Mouse (Mus musculus) lung, adult 2 months (tissue): ENCODE results near the gene Tmprss13.

ENCODE experiments used
- CTCF ChIP-seq: fragments of 200-500 bp; IDR thresholded peaks from 2 replicates; pipeline ENCODE4 v1.5.1; 2011; ENCODE audit warnings: mild to moderate bottlenecking, low read length, control low read depth; ENCODE audit not compliant: insufficient read depth
- POLR2A ChIP-seq: fragments of 200-500 bp; IDR thresholded peaks from 2 replicates; pipeline ENCODE4 v1.6.1; 2011; ENCODE audit warnings: low read depth, mild to moderate bottlenecking, control low read depth, low read length, borderline replicate concordance; ENCODE audit errors: extremely low read depth

DNA sequence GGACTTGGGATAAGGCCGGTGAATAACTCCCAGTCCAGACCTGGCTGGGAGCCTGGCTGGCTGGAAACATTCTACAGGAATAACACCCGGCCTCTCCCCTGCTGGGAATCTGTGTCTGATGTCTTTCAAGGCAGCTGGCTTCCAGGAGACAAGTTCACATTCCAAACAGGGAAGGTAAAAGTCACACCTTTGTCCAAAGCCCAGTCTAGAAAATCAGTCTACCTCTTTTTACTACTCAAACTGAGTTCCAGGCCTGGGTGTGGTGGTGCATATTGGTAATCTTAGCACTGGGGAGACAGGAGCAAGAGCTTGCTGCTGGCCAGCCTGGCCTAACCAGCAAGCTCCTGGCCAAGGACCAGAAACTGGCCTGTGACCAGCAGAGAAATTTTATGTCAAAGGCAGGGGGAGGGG lies 43.2 kb downstream of the Tmprss13 start:
- TF ChIP-seq CTCF, result no peak
- no peak for TF ChIP-seq POLR2A
